Mouse (Mus musculus) c-Kit-positive CD71-negative TER-119-negative erythroid progenitor cells, embryonic 14.5 days (primary cell): Measurements from ENCODE around the gene Gp1ba.
A peak's percentile ranks its signal among the peaks of the same experiment; 100 is the strongest.

Source experiments
- DNase-seq: peaks from one replicate; pipeline ENCODE4 v3.0.0-alpha.2; 2013; ENCODE audit warnings: low read depth

Gp1ba gene

GRCm38 (mm10) chr11:70629557-70629956 is 9.4 kb upstream of the Gp1ba start:
- DNase-seq: no peak

- DNase-seq: no peak
Observed at GRCm38 (mm10) chr11:70630129-70630528, 8.8 kb upstream of the Gp1ba start.

GRCm38 (mm10) chr11:70635601-70636000 is 3.3 kb upstream of the Gp1ba start:
- DNase-seq: no peak

GRCm38 (mm10) chr11:70637764-70638163 is 1.2 kb upstream of the Gp1ba start:
- DNase-seq: no peak

- no peak for DNase-seq
Observed at GRCm38 (mm10) chr11:70638293-70638692, 629 bp upstream of the Gp1ba start.

- DNase-seq: no peak
Observed at GRCm38 (mm10) chr11:70639976-70640375, 1.1 kb downstream of the Gp1ba start.

- no peak for DNase-seq
Observed at GRCm38 (mm10) chr11:70641241-70641640, 2.3 kb downstream of the Gp1ba start.

GRCm38 (mm10) chr11:70643051-70643450 is 4.1 kb downstream of the Gp1ba start:
- DNase-seq: no peak

- no peak for DNase-seq
Observed at GRCm38 (mm10) chr11:70644564-70645103, 5.7 kb downstream of the Gp1ba start.

GRCm38 (mm10) chr11:70645461-70646258 is 6.7 kb downstream of the Gp1ba start:
- no peak for DNase-seq

GRCm38 (mm10) chr11:70646259-70646555 is 7.3 kb downstream of the Gp1ba start:
- no peak for DNase-seq

- DNase-seq: peak; percentile 98
Observed at GRCm38 (mm10) chr11:70646691-70647650, 8.0 kb downstream of the Gp1ba start, which contains the start of the genes Rnf167 and Slc25a11. Rnf167 (plus strand) TSS chr11:70647235. Slc25a11 (minus strand) TSS chr11:70647479.

- DNase-seq: no peak
Observed at GRCm38 (mm10) chr11:70647716-70648420, 8.9 kb downstream of the Gp1ba start.

GRCm38 (mm10) chr11:70648512-70648911 is 9.6 kb downstream of the Gp1ba start:
- no peak for DNase-seq

- DNase-seq: no peak
Observed at GRCm38 (mm10) chr11:70649185-70649734, 10.3 kb downstream of the Gp1ba start.

- no peak for DNase-seq
Observed at GRCm38 (mm10) chr11:70650322-70651175, 11.6 kb downstream of the Gp1ba start.

- DNase-seq: no peak
Observed at GRCm38 (mm10) chr11:70651391-70651790, 12.5 kb downstream of the Gp1ba start.

GRCm38 (mm10) chr11:70652029-70652883 is 13.3 kb downstream of the Gp1ba start:
- DNase-seq: no peak

GRCm38 (mm10) chr11:70652884-70653344 is 14.0 kb downstream of the Gp1ba start:
- DNase-seq: no peak
